In genomic region chr9:63915976-63916375, GRCm38 (mm10) we compare ENCODE assay signal across 8 mouse cellular contexts.
DNase-seq lines count a peak whose midpoint lies in the region; ATAC-seq and TF ChIP-seq lines count a peak whose summit lies in the region.

No protein-coding gene starts in this region.

- intact Hi-C loops in left cerebral cortex, adult 2 months (cut with DNase I) = loop anchor here (1.0 to 5.0 kb wide), 2 partner anchors 41 to 171 kb away; no protein-coding TSS in a partner anchor

- no peaks in the 10 kb centered on the region for H3K36me3 ChIP-seq in E14TG2a.4 (ENCODE audit: insufficient read depth, low read length)
- H3K36me3 ChIP-seq in heart, embryonic 13.5 days = no peaks in the 10 kb centered on the region

- no peak overlapping the region for H3K4me3 ChIP-seq in E14TG2a.4 (replicated peaks; ENCODE audit: low read length)
- no peak overlapping the region for H3K4me3 ChIP-seq in heart, embryonic 13.5 days
- no peak overlapping the region for H3K4me3 ChIP-seq in left cerebral cortex, adult 2 months

- no peak overlapping the region for H3K4me2 ChIP-seq in heart, embryonic 13.5 days

- ATAC-seq in frontal cortex, adult (ENCODE audit: low TSS enrichment) = no peak
- ATAC-seq in heart, embryonic 13.5 days (ENCODE audit: extremely low read depth, insufficient number of reproducible peaks, low FRiP score, low TSS enrichment) = no peak

- H3K9me3 ChIP-seq in E14TG2a.4 (ENCODE audit: low read length) = peaks cover 11% of the 10 kb centered on the region
- H3K9me3 ChIP-seq in heart, embryonic 13.5 days = no peaks in the 10 kb centered on the region

- H3K27me3 ChIP-seq in E14TG2a.4 (ENCODE audit: insufficient read depth, low read length) = peaks cover 20% of the 10 kb centered on the region
- H3K27me3 ChIP-seq in heart, embryonic 13.5 days (replicated peaks) = no peaks in the 10 kb centered on the region

- no peak overlapping the region for H3K9ac ChIP-seq in heart, embryonic 13.5 days

- peak; percentile 41 to 57 for DNase-seq in frontal cortex, postnatal 25 days (ENCODE audit: low spot score in 2 of 2)
- DNase-seq in brain, adult 2 months (ENCODE audit: low read depth, low spot score) = peak; percentile 53
- peak; percentile 38 to 61 for DNase-seq in left cerebral cortex, adult 2 months (ENCODE audit: extremely low spot score in 1 of 2, low spot score in 2 of 2)
- peak; percentile 30 to 47 for DNase-seq in natural killer cell, adult 2 months (ENCODE audit: low spot score in 2 of 2)
- DNase-seq in thymus, postnatal 36 days = peak; percentile 44 to 52

- peak overlapping the region; percentile 88; the same call in 1 of the 2 replicates for H3K27ac ChIP-seq in heart, embryonic 13.5 days (replicated peaks)
- H3K27ac ChIP-seq in left cerebral cortex, adult 2 months = no peak overlapping the region

- peak; percentile 67 for TF ChIP-seq CTCF in E14TG2a.4 (conservative IDR thresholded peaks at IDR 0.05; ENCODE audit: low read length)
- peak; percentile 77 for TF ChIP-seq CTCF in left cerebral cortex, adult 2 months (IDR thresholded peaks at IDR 0.05)

- peaks cover 21% of the 10 kb centered on the region for H3K4me1 ChIP-seq in E14TG2a.4 (replicated peaks; ENCODE audit: low read depth, low read length)
- peaks cover 75% of the 10 kb centered on the region for H3K4me1 ChIP-seq in heart, embryonic 13.5 days

- 56% methylated on average over 5 of the region's 5 CpGs for whole genome bisulfite sequencing in heart, embryonic 13.5 days
